Mouse (Mus musculus) E14TG2a.4 (cell line): ENCODE measurements around the gene Sult1d1.

Experiments
- CTCF ChIP-seq: conservative IDR thresholded peaks from 2 replicates; pipeline ENCODE4 v1.5.1; 2014; ENCODE audit warnings: low read length
- NANOG ChIP-seq: IDR thresholded peaks from 2 replicates; pipeline ENCODE4 v1.6.1; 2014; ENCODE audit warnings: borderline replicate concordance, low read length, mixed read lengths

GRCm38 (mm10) chr5:87532288-87532687 lies 36.5 kb downstream of the Sult1d1 start:
- TF ChIP-seq CTCF (no peak), NANOG (no peak)
